Mouse (Mus musculus) ovary, adult 2 months (tissue): ENCODE results near the gene Rnf186. TPM values are rescaled to one million over a fixed set of nuclear protein-coding genes. Genes with fewer than 3 reads are reported as not detected.

Source experiments
- polyA plus RNA-seq: library from polyadenylated mRNA; depleted of rRNA; stranded (reverse); fragments of >200 nt; gene quantifications from 2 replicates; pipeline ENCODE4 v1.2.3, GENCODE M21; 2012; rRNA removed

The Rnf186 gene
- 5.7 and 9.0 TPM in 2 replicates for polyA plus RNA-seq

DNA sequence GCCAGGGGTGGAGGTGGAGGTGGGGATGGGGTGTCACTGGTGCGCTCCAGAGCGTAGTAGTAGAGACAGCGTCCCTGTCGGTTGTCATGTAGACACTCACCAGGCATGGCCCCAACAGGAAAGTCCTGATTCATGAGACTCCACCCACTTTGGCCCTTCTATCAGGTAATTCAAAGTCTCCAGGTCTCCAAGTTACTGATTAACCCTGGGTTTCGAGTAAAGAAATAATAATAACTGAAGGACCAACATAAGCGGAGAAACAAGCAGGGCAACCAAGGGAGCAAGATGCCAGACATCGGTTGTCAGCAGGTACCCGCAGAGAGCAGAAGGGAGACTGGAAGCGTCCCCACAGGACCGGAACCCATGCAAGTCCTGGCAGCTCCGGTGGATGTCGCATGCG, at the start of gene Rnf186:
Gene Rnf186 (plus strand): TSS at position 247 of the 400 bp plus-strand sequence.

DNA sequence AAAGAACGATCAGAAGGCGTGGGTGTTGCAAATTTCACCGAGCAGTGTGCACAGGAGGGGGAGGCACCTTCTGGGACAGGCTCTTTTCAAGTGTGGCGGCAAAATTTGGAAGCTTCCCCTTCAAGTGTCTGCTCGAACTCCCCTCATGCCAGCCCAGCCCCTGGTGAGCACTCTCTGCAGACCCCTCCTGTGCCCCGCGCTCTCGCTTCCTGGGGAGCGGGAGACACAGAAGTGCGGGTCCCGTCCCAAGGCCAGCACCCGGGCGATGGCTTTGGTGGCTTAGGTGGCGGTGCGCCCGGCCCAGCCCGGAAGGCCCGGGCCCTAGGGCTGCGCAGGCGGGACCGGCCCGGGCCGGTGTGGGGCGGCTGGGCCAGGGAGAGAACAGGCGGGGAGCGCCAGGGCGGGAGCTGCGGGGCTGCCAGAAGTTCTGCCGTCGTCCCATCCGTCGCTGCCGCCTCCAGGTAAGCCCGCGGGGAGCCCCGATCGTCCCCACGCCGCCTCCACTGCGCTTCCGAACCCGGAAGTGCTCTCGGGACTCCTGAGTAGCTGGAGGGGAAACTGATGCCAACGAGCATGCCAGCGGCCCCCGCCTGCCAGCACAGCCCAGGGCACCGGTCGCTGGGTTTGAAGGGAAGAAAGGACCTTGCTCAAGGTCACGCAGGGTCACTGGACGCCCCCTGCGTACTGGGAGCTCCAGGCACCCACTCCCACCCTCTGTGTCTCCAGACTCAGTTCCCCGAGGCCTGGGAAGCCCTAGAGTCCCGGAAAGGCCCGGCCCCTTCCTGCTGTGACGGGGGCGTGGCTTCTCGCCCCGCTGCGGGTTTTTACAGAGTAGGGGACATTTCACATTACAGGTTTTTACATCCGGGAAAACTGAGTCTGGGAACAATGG, 6.2 kb downstream of the Rnf186 start, which contains the start of gene Tmco4:
Gene Tmco4 (plus strand): TSS at position 62 of the 892 bp plus-strand sequence.

Other genes with a start within 250 kb of the Rnf186 start
- 0.39 and 0.51 TPM in 2 replicates for gene Pla2g2c, start 242.3 kb upstream of the Rnf186 start, polyA plus RNA-seq
- gene Ubxn10, start 229.9 kb upstream of the Rnf186 start, polyA plus RNA-seq = 34.1 and 38.5 TPM in 2 replicates
- 0.71 and 0.74 TPM in 2 replicates for gene Pla2g2f, start 209.5 kb upstream of the Rnf186 start, polyA plus RNA-seq
- 1.7 and 3.4 TPM in 2 replicates for gene Pla2g2d, start 191.4 kb upstream of the Rnf186 start, polyA plus RNA-seq
- gene Pla2g5, start 103.6 kb upstream of the Rnf186 start, polyA plus RNA-seq = 73.1 and 95.7 TPM in 2 replicates
- gene Gm13030, start 93.1 kb upstream of the Rnf186 start, polyA plus RNA-seq = 0.38 and 0.68 TPM in 2 replicates
- 2.1 and 4.8 TPM in 2 replicates for gene Pla2g2e, start 89.2 kb upstream of the Rnf186 start, polyA plus RNA-seq
- 8.2 and 9.4 TPM in 2 replicates for gene Otud3, start 53.2 kb upstream of the Rnf186 start, polyA plus RNA-seq
- gene Tmco4, start 5.8 kb downstream of the Rnf186 start, polyA plus RNA-seq = 12.2 and 13.1 TPM in 2 replicates
- 0.25 and 0.54 TPM in 2 replicates for gene Htr6, start 108.5 kb downstream of the Rnf186 start, polyA plus RNA-seq
- 467 and 489 TPM in 2 replicates for gene Nbl1, start 125.9 kb downstream of the Rnf186 start, polyA plus RNA-seq
- gene Minos1, start 164.0 kb downstream of the Rnf186 start, polyA plus RNA-seq = 37.0 and 45.4 TPM in 2 replicates
- 234 and 293 TPM in 2 replicates for gene Capzb, start 225.8 kb downstream of the Rnf186 start, polyA plus RNA-seq